Mouse (Mus musculus) right cerebral cortex, postnatal 4 days (tissue): ENCODE data around the gene Mmel1.

Source experiments
- DNase-seq: peaks from one replicate; pipeline ENCODE4 v3.0.0-alpha.2; 2022

Gene Mmel1

GRCm38 (mm10) chr4:154869440-154869839 is at the start of gene Mmel1:
TSS of gene Mmel1 (plus strand) at chr4:154869585.
- DNase-seq, result no peak

GRCm38 (mm10) chr4:154825662-154826061 is 43.7 kb upstream of the Mmel1 start:
- DNase-seq, result peak; percentile 68

GRCm38 (mm10) chr4:154826224-154826623 is 43.2 kb upstream of the Mmel1 start:
- no peak for DNase-seq

- DNase-seq, result no peak
Measured at GRCm38 (mm10) chr4:154827181-154827580, 42.2 kb upstream of the Mmel1 start.

GRCm38 (mm10) chr4:154827861-154828610 is 41.3 kb upstream of the Mmel1 start:
- DNase-seq, result no peak

GRCm38 (mm10) chr4:154831915-154832573 is 37.3 kb upstream of the Mmel1 start:
- no peak for DNase-seq

- no peak for DNase-seq
Measured at GRCm38 (mm10) chr4:154836183-154836915, 33.0 kb upstream of the Mmel1 start.

GRCm38 (mm10) chr4:154837170-154837569 is 32.2 kb upstream of the Mmel1 start, which contains the start of gene Ttc34:
TSS of gene Ttc34 (plus strand) at chr4:154837459.
- peak; percentile 56 for DNase-seq

GRCm38 (mm10) chr4:154838741-154839140 is 30.6 kb upstream of the Mmel1 start:
- DNase-seq, result no peak

- peak; percentile 25 for DNase-seq
Measured at GRCm38 (mm10) chr4:154839406-154839805, 30.0 kb upstream of the Mmel1 start.

GRCm38 (mm10) chr4:154852696-154853095 is 16.7 kb upstream of the Mmel1 start:
- no peak for DNase-seq

- DNase-seq, result no peak
Measured at GRCm38 (mm10) chr4:154853881-154854280, 15.5 kb upstream of the Mmel1 start.

GRCm38 (mm10) chr4:154854676-154855345 is 14.6 kb upstream of the Mmel1 start:
- no peak for DNase-seq

GRCm38 (mm10) chr4:154855721-154856479 is 13.5 kb upstream of the Mmel1 start:
- DNase-seq, result peak; percentile 90

- DNase-seq, result no peak
Measured at GRCm38 (mm10) chr4:154856480-154856837, 12.9 kb upstream of the Mmel1 start.

- no peak for DNase-seq
Measured at GRCm38 (mm10) chr4:154856882-154857281, 12.5 kb upstream of the Mmel1 start.

GRCm38 (mm10) chr4:154857366-154858240 is 11.8 kb upstream of the Mmel1 start:
- DNase-seq, result no peak

GRCm38 (mm10) chr4:154858601-154859000 is 10.8 kb upstream of the Mmel1 start:
- DNase-seq, result no peak

- no peak for DNase-seq
Measured at GRCm38 (mm10) chr4:154861967-154862366, 7.4 kb upstream of the Mmel1 start.

GRCm38 (mm10) chr4:154863436-154863935 is 5.9 kb upstream of the Mmel1 start:
- no peak for DNase-seq

GRCm38 (mm10) chr4:154864271-154864771 is 5.1 kb upstream of the Mmel1 start:
- DNase-seq, result peak; percentile 95
